Mouse (Mus musculus) embryonic fibroblast, embryonic 13.5 days (primary cell): ENCODE measurements at regions not wholly inside any gene's neighbourhood (a gene's known extent, or its start where the extent isn't known, plus 50 kb on each side); places are given as distances from the start of the nearest gene placed in this dataset.
A peak's percentile ranks its signal among the peaks of the same experiment; 100 is the strongest.

Experiments
- H3K27ac ChIP-seq: 2 replicates; pipeline ENCODE4 v1.5.1; 2012; ENCODE audit warnings: low read length, control low read depth, inconsistent platforms; ENCODE audit not compliant: insufficient read depth
- H3K4me1 ChIP-seq: 2 replicates; pipeline ENCODE4 v1.6.1; 2011; ENCODE audit warnings: low read length; ENCODE audit not compliant: control insufficient read depth, insufficient read depth
- H3K4me3 ChIP-seq: 2 replicates; pipeline ENCODE4 v1.5.1; 2011; ENCODE audit warnings: mild to moderate bottlenecking, control low read depth, low read length; ENCODE audit not compliant: insufficient read depth
- CTCF ChIP-seq: IDR thresholded peaks from 2 replicates; pipeline ENCODE4 v1.5.1; 2011; ENCODE audit warnings: mild to moderate bottlenecking, control low read depth, low read length, moderate library complexity, borderline replicate concordance; ENCODE audit not compliant: insufficient read depth
- POLR2A ChIP-seq: IDR thresholded peaks from 2 replicates; pipeline ENCODE4 v1.6.1; 2011; ENCODE audit warnings: low read depth, mild to moderate bottlenecking, control low read depth, low read length, moderate library complexity

- TF ChIP-seq CTCF (no peak), POLR2A (no peak)
- H3K4me1 ChIP-seq, result peaks cover 3% of the 10 kb centered on the region
- H3K27ac ChIP-seq, result no peak overlapping the region
- no peak overlapping the region for H3K4me3 ChIP-seq
Measured at GRCm38 (mm10) chr8:77814796-77815647, 90.8 kb upstream of the Ednra start.

- no peak overlapping the region for H3K27ac ChIP-seq
- H3K4me3 ChIP-seq, result no peak overlapping the region
- H3K4me1 ChIP-seq, result peaks cover 3% of the 10 kb centered on the region
- TF ChIP-seq CTCF, result no peak
- TF ChIP-seq POLR2A, result no peak
Measured at GRCm38 (mm10) chr8:77815648-77815971, 91.3 kb upstream of the Ednra start.

GRCm38 (mm10) chr8:77816217-77816616 lies 92.0 kb upstream of the Ednra start:
- Histone ChIP-seq H3K4me1 (peaks cover 3% of the 10 kb centered on the region), H3K27ac (no peak overlapping the region), H3K4me3 (no peak overlapping the region)
- TF ChIP-seq CTCF (no peak), POLR2A (no peak)

- peak overlapping the region; percentile 83; the same call in 1 of the 2 replicates for H3K27ac ChIP-seq
- peaks cover 7% of the 10 kb centered on the region for H3K4me1 ChIP-seq
- TF ChIP-seq CTCF, result no peak
- no peak for TF ChIP-seq POLR2A
- no peak overlapping the region for H3K4me3 ChIP-seq
Measured at GRCm38 (mm10) chr8:77825786-77826185, 101.5 kb upstream of the Ednra start.

GRCm38 (mm10) chr8:77826255-77826654 lies 102.0 kb upstream of the Ednra start:
- no peak for TF ChIP-seq CTCF
- no peak for TF ChIP-seq POLR2A
- Histone ChIP-seq H3K27ac (peak overlapping the region; percentile 83; the same call in 1 of the 2 replicates), H3K4me1 (peaks cover 7% of the 10 kb centered on the region), H3K4me3 (no peak overlapping the region)

- no peak for TF ChIP-seq CTCF
- no peak for TF ChIP-seq POLR2A
- Histone ChIP-seq H3K4me1 (peaks cover 7% of the 10 kb centered on the region), H3K4me3 (no peak overlapping the region), H3K27ac (no peak overlapping the region)
Measured at GRCm38 (mm10) chr8:77828079-77828478, 103.8 kb upstream of the Ednra start.

GRCm38 (mm10) chr8:77829126-77829748 lies 105.0 kb upstream of the Ednra start:
- TF ChIP-seq CTCF (no peak), POLR2A (no peak)

GRCm38 (mm10) chr8:77829764-77830163 lies 105.5 kb upstream of the Ednra start:
- H3K4me1 ChIP-seq, result peaks cover 7% of the 10 kb centered on the region
- no peak overlapping the region for H3K27ac ChIP-seq
- H3K4me3 ChIP-seq, result no peak overlapping the region
- TF ChIP-seq CTCF (no peak), POLR2A (no peak)

More at GRCm38 (mm10) chr8:77829126-77829748, 105.0 kb upstream of the Ednra start:
- Histone ChIP-seq H3K4me3 (no peak overlapping the region), H3K4me1 (peaks cover 7% of the 10 kb centered on the region), H3K27ac (peak overlapping the region; percentile 13; the same call in 1 of the 2 replicates)

GRCm38 (mm10) chr8:77834283-77834682 lies 110.0 kb upstream of the Ednra start:
- no peaks in the 10 kb centered on the region for H3K4me1 ChIP-seq
- no peak for TF ChIP-seq POLR2A
- no peak for TF ChIP-seq CTCF
- H3K4me3 ChIP-seq, result no peak overlapping the region
- no peak overlapping the region for H3K27ac ChIP-seq
